Mouse (Mus musculus) heart, postnatal 0 days (tissue): ENCODE measurements around the gene Ptpn11. TPM values are rescaled to one million over a fixed set of nuclear protein-coding genes. Genes with fewer than 3 reads are reported as not detected.

Experiments
- ATAC-seq: fragments of 200-750 bp; cut with Nextera tagmentation; 2 replicates; pipeline ENCODE4 v1.8.0; 2017; ENCODE audit warnings: low read depth, moderate number of reproducible peaks, moderate library complexity; ENCODE audit not compliant: insufficient read depth
- DNase-seq: peaks from one replicate; pipeline ENCODE4 v3.0.0-alpha.2; 2016; ENCODE audit warnings: low spot score
- H3K27ac ChIP-seq: fragments of 300-500 bp; sonication (generic); 2 replicates; pipeline ENCODE4 v1.5.1; 2014; ENCODE audit warnings: low read depth, mild to moderate bottlenecking
- H3K27me3 ChIP-seq: fragments of 300-500 bp; sonication (generic); 2 replicates; pipeline ENCODE4 v1.6.1; 2014; ENCODE audit warnings: low read length, mixed read lengths; ENCODE audit not compliant: control insufficient read depth, insufficient read depth
- H3K36me3 ChIP-seq: fragments of 300-500 bp; sonication (generic); replicated peaks from 2 replicates; pipeline ENCODE4 v1.6.1; 2014; ENCODE audit warnings: low read length, mixed read lengths; ENCODE audit not compliant: control insufficient read depth, insufficient read depth
- H3K4me1 ChIP-seq: fragments of 300-500 bp; sonication (generic); 2 replicates; pipeline ENCODE4 v1.6.1; 2014; ENCODE audit warnings: antibody characterized with exemption; ENCODE audit not compliant: control insufficient read depth, insufficient read depth
- H3K4me2 ChIP-seq: fragments of 300-500 bp; sonication (generic); 2 replicates; pipeline ENCODE4 v1.6.1; 2014; ENCODE audit warnings: low read depth, mild to moderate bottlenecking, low read length, moderate library complexity
- H3K4me3 ChIP-seq: fragments of 300-500 bp; sonication (generic); 2 replicates; pipeline ENCODE4 v1.5.1; 2014; ENCODE audit warnings: low read depth, low read length
- H3K9ac ChIP-seq: fragments of 300-500 bp; sonication (generic); replicated peaks from 2 replicates; pipeline ENCODE4 v1.6.1; 2014; ENCODE audit warnings: low read depth, low read length, mixed read lengths
- H3K9me3 ChIP-seq: fragments of 300-500 bp; sonication (generic); replicated peaks from 2 replicates; pipeline ENCODE4 v1.6.1; 2016; ENCODE audit warnings: low read length; ENCODE audit not compliant: control insufficient read depth
- CTCF ChIP-seq: IDR thresholded peaks from 2 replicates; pipeline ENCODE4 v1.5.1; 2016; ENCODE audit warnings: antibody characterized with exemption, control low read depth, low read depth
- EP300 ChIP-seq: IDR thresholded peaks from 2 replicates; pipeline ENCODE4 v1.6.1; 2016; ENCODE audit warnings: antibody characterized with exemption, low read depth
- WGBS: fragments of 180-500 bp; shearing (Covaris S2); extraction: QIAGEN DNeasy Blood & Tissue Kit; methylation state at CpG from one replicate; pipeline ENCODE4 v1.1.7; 2014; 5-methylcytosine and 5-hydroxymethylcytosine counted together
- polyA plus RNA-seq: library from polyadenylated mRNA; unstranded; fragments of >200 nt; fragmentation: Nextera tagmentation; extraction: Ambion mirVana; gene quantifications from 2 replicates; pipeline ENCODE4 v1.2.1, GENCODE M21; 2015
- total RNA-seq: library from RNA; depleted of rRNA; stranded (reverse); fragments of >200 nt; gene quantifications from 2 replicates; pipeline ENCODE4 v1.2.3, GENCODE M21; 2014; ENCODE audit warnings: low replicate concordance

Gene Ptpn11
- total and polyA plus RNA-seq, 2 experiments from 2014 or later: 24.7 to 45.5 TPM

DNA sequence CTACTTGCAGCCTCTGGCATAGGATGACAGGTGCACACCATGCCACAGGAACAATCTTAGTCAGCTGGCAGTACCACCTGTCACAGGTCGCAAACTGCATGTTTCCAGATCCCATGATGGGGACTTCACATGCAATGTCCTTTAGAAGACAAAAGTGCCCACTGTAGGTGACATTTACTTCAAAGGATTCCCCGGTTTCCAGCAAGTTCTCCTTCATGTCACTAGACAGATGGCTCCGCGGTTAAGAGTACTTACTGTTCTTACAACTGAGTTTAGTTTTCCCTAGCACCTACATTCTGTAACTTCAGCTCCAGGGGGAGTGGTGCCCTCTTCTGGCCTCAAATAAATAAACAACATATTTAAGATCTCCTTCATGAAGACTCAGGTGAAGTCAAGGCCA is 18.4 kb downstream of the Ptpn11 start:
- no peak overlapping the region for H3K9ac ChIP-seq
- peak; percentile 34 for DNase-seq
- 82% methylated on average over 4 of the region's 4 CpGs for WGBS

DNA sequence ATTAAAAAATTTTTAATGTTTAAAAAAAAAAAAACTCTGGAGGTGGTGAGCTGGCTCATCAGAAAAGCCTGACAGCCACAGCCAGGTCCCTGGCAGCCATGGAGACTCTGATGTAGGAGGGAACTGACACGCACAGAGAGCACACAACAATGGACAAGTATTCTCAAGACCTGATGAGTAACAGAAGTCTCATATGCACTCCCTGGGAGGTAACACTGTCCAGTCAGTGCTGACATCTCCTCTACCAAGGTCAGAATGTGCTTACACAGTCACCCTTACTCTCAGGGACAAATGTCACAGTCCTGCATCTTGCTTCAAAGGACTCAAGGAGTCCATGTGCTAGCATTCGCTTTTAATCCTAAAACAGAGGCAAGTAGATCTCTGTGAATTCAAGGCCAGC is 21.6 kb downstream of the Ptpn11 start:
- TF ChIP-seq CTCF (no peak), EP300 (no peak)
- no peak overlapping the region for H3K27ac ChIP-seq
- peaks cover 56% of the 10 kb centered on the region for H3K36me3 ChIP-seq
- H3K9me3 ChIP-seq: no peaks in the 10 kb centered on the region
- no peak overlapping the region for H3K4me3 ChIP-seq
- H3K4me1 ChIP-seq: no peaks in the 10 kb centered on the region
- no peak overlapping the region for H3K9ac ChIP-seq
- H3K27me3 ChIP-seq: no peaks in the 10 kb centered on the region
- H3K4me2 ChIP-seq: no peak overlapping the region
- WGBS: 63% methylated on average over 2 of the region's 2 CpGs
- DNase-seq (no peak), ATAC-seq (no peak)

More for the DNA sequence above, 18.4 kb downstream of the Ptpn11 start:
- no peak overlapping the region for H3K4me2 ChIP-seq
- TF ChIP-seq CTCF (peak; percentile 38), EP300 (no peak)
- no peak overlapping the region for H3K4me3 ChIP-seq
- H3K36me3 ChIP-seq: peaks cover 32% of the 10 kb centered on the region
- no peaks in the 10 kb centered on the region for H3K27me3 ChIP-seq
- H3K4me1 ChIP-seq: no peaks in the 10 kb centered on the region
- no peak overlapping the region for H3K27ac ChIP-seq
- H3K9me3 ChIP-seq: no peaks in the 10 kb centered on the region
- no peak for ATAC-seq

DNA sequence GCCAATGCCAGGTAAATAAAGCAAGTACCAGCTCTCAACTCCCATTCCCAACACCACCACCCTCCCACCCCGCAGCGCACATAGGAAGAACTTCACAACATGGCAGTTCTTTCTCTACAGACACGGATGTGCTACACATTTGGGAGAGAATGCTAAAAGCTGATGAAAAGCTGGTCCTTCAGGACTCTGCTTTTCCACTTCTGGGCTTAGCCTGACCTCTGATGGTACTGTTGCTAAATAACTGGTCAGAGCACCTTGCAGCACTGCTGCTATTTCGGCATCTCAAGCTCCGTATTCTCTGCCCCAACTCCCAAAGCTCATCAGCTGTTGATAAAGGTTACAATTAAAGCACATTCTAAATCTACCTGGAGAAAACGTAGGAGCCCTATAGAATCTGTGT is 24.3 kb downstream of the Ptpn11 start:
- H3K27ac ChIP-seq: no peak overlapping the region
- H3K4me2 ChIP-seq: no peak overlapping the region
- no peaks in the 10 kb centered on the region for H3K4me1 ChIP-seq
- no peak for TF ChIP-seq EP300
- no peak for TF ChIP-seq CTCF
- DNase-seq: no peak
- WGBS: 91% methylated on average over 6 of the region's 6 CpGs
- ATAC-seq: no peak
- H3K27me3 ChIP-seq: no peaks in the 10 kb centered on the region
- no peaks in the 10 kb centered on the region for H3K9me3 ChIP-seq
- H3K9ac ChIP-seq: no peak overlapping the region
- no peak overlapping the region for H3K4me3 ChIP-seq
- peaks cover 82% of the 10 kb centered on the region for H3K36me3 ChIP-seq

DNA sequence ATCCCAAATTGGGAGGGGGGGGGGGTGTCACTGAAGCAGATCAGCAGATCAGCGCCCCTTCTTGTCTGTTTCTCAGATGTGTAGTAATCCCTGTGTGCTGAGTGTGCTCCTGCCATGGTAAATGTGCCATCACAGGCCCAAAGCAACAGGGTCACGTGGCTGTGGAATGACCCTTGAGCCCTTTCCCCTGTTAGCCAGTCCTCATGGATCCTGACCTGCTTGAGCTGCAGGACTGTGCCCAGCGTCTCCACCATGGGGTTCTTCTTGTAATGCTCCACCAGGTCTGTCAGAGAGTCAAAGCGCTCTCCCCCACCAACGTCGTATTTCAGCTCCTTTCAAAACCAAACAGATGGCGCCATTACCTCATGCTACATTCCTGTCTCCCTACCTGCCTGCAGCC is 28.3 kb downstream of the Ptpn11 start:
- Histone ChIP-seq H3K36me3 (peaks cover 81% of the 10 kb centered on the region), H3K4me3 (no peak overlapping the region), H3K4me2 (no peak overlapping the region), H3K27me3 (no peaks in the 10 kb centered on the region), H3K9ac (no peak overlapping the region), H3K9me3 (no peaks in the 10 kb centered on the region), H3K4me1 (no peaks in the 10 kb centered on the region), H3K27ac (no peak overlapping the region)
- DNase-seq (no peak), ATAC-seq (no peak)
- TF ChIP-seq CTCF (no peak), EP300 (no peak)
- 86% methylated on average over 7 of the region's 7 CpGs for WGBS

DNA sequence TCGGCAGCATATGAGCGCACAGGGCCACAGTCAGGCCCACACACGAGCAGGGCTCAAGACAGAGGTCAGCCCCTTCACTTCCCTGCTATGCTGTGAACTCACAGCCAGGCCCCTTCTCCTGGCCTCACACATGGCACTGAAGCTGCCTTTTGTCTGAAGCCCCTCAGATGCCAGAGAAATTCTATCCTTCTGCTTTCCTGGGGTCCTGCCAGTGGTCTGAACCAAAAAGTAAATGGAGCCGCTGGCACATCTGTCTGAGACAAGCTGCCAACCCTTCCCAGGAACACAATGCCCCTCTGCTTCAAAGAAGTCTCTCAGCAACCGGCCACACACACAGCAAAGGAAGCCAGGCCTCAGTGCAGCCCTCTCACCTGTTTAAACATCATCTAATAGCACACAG is 28.9 kb downstream of the Ptpn11 start:
- peaks cover 81% of the 10 kb centered on the region for H3K36me3 ChIP-seq
- no peak overlapping the region for H3K4me2 ChIP-seq
- H3K4me1 ChIP-seq: 0 out of 2 replicates have a peak, but pooled peaks cover under 1% of the 10 kb centered on the region
- no peaks in the 10 kb centered on the region for H3K27me3 ChIP-seq
- no peak overlapping the region for H3K27ac ChIP-seq
- WGBS: 82% methylated on average over 5 of the region's 5 CpGs
- ATAC-seq (no peak), DNase-seq (no peak)
- H3K4me3 ChIP-seq: no peak overlapping the region
- H3K9ac ChIP-seq: no peak overlapping the region
- H3K9me3 ChIP-seq: no peaks in the 10 kb centered on the region
- no peak for TF ChIP-seq CTCF
- no peak for TF ChIP-seq EP300

DNA sequence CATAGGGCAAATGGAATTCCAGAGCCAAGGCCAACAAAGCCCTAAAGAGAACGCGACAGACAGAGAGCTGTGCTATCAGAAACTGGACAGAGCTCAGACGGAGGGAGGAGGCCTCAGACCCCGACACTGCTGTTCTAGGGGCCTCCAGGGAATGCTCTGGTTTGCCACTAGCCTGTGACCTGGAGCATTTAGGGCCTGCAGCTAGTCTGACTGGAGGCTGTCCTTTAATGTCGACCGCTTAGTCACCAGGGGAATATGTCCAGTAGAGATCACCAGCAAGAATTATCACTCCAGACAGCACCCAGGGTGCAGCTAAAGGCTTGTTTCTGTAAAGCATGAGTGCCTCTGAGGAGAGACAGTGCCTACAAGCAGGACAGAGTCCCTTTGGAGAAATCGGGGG is 32.2 kb downstream of the Ptpn11 start:
- TF ChIP-seq EP300 (no peak), CTCF (no peak)
- Histone ChIP-seq H3K27ac (peak overlapping the region; percentile 7; the same call in 1 of the 2 replicates), H3K36me3 (peaks cover 80% of the 10 kb centered on the region)

More for the DNA sequence above, 32.2 kb downstream of the Ptpn11 start:
- H3K4me3 ChIP-seq: no peak overlapping the region
- no peak overlapping the region for H3K9ac ChIP-seq
- peaks cover 17% of the 10 kb centered on the region for H3K4me1 ChIP-seq
- WGBS: 41% methylated on average over 7 of the region's 7 CpGs
- no peak for ATAC-seq
- no peak for DNase-seq
- H3K9me3 ChIP-seq: no peaks in the 10 kb centered on the region
- H3K27me3 ChIP-seq: no peaks in the 10 kb centered on the region
- H3K4me2 ChIP-seq: no peak overlapping the region
